18 mouse cellular contexts compared by ENCODE assay signal in the genomic region with DNA sequence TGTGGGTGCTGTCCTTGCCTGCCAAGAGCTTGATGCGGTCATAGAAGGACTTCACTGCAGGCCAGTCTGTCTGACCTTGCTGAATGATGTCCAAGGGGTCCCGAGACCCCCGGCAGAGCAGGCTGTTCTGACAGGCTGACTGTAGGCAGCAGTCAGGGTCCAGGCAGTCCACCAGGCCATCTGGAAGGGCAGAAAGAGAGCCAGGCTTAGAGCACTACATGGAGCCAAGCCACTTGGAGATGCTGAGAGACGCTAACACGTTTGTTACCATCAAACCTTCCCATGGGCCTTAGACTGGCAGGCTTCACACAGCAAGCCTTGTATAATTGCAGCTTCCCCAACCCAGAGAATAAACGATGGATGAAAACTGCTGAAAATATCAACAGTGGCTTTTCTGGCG.
"Had no signal": no experiment of that assay in that cellular context is flagged by ENCODE, and none has a peak within 500 bp of the region (broad histone marks: within the 10 kb centered on the region; RNA-seq: fewer than 3 reads in every experiment).

No protein-coding gene starts in this region.

- H3K4me2 ChIP-seq: lung, embryonic 15.5 days; midbrain, embryonic 11.5 days; midbrain, embryonic 13.5 days; midbrain, embryonic 15.5 days; neural tube, embryonic 12.5 days; stomach, embryonic 15.5 days had no signal

- H3K9ac ChIP-seq: liver, postnatal 0 days; lung, embryonic 15.5 days; midbrain, embryonic 13.5 days; midbrain, embryonic 15.5 days; neural tube, embryonic 12.5 days; stomach, embryonic 15.5 days had no signal

- DNase-seq: liver, postnatal 0 days; lung, adult 2 months; lung, postnatal 14 days; lung, postnatal 36 days; right cerebral cortex, postnatal 14 days; thymus, adult 2 months; thymus, postnatal 25 days; thymus, postnatal 4 days had no signal

- H3K27ac ChIP-seq: lung, embryonic 15.5 days; macrophage; midbrain, embryonic 13.5 days; midbrain, embryonic 15.5 days; neural tube, embryonic 12.5 days; stomach, embryonic 15.5 days; stomach, postnatal 0 days had no signal

- ATAC-seq: liver, postnatal 0 days; lung, postnatal 0 days; midbrain, embryonic 13.5 days; midbrain, embryonic 15.5 days had no signal

- H3K4me3 ChIP-seq: lung, embryonic 15.5 days; megakaryocyte, embryonic 14.5 days; midbrain, embryonic 13.5 days; midbrain, embryonic 15.5 days; neural tube, embryonic 12.5 days; stomach, embryonic 15.5 days had no signal

- H3K9me3 ChIP-seq: lung, embryonic 15.5 days; midbrain, embryonic 13.5 days; midbrain, embryonic 15.5 days; neural tube, embryonic 12.5 days; stomach, embryonic 15.5 days had no signal

- H3K4me1 ChIP-seq: megakaryocyte, embryonic 14.5 days; neural tube, embryonic 12.5 days; stomach, embryonic 15.5 days had no signal

- H3K36me3 ChIP-seq: lung, embryonic 15.5 days; midbrain, embryonic 15.5 days; neural tube, embryonic 12.5 days; stomach, embryonic 15.5 days had no signal

- H3K27me3 ChIP-seq: megakaryocyte, embryonic 14.5 days; midbrain, embryonic 15.5 days; neural tube, embryonic 12.5 days; stomach, embryonic 15.5 days had no signal
